Mouse (Mus musculus) cortical plate, adult 2 months (tissue): ENCODE data around the gene Rflna.

Source experiments
- CTCF ChIP-seq: fragments of 200-500 bp; IDR thresholded peaks from 2 replicates; pipeline ENCODE4 v1.5.1; 2011; ENCODE audit warnings: mild to moderate bottlenecking, control low read depth, low read length; ENCODE audit not compliant: insufficient read depth; ENCODE audit errors: extremely low read depth
- POLR2A ChIP-seq: fragments of 200-500 bp; IDR thresholded peaks from 2 replicates; pipeline ENCODE4 v1.6.1; 2011; ENCODE audit warnings: mild to moderate bottlenecking, low read length, control low read depth; ENCODE audit not compliant: insufficient read depth; ENCODE audit errors: extremely low read depth

- TF ChIP-seq POLR2A = no peak
- no peak for TF ChIP-seq CTCF
These were observed 40.4 kb downstream of the Rflna start for GRCm38 (mm10) chr5:125043448-125043847.
